Mouse (Mus musculus): ENCODE results near the gene Clcf1. TPM values are rescaled to one million over a fixed set of nuclear protein-coding genes. Genes with fewer than 3 reads are reported as not detected.

The Clcf1 gene
- polyA plus RNA-seq, 1 experiment from 2014 or later: 0.31 TPM

DNA sequence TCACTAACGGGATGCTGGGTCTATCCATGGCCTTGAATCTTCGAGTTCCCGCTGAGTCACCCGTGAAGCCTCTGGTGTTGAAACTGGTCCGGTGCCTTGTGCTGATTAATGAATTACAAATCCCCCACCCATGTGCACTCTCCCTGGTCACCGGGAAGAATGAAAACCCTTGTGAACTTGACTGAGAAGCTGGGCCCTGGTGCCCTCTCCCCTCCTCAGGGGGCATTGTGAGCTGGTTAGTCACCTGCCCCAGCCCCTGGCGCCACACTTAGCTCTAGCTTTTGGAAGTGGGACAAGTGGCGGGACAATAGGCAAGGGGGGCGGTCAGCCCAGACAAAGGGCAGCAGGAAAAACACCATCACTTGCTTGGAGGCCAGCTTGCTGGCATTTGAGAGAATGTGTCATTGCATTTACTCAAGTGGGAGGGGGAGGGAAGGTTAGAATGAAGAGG is 489 bp upstream of the Clcf1 start:
- Histone ChIP-seq H3K4me1 (ENCODE audit: control insufficient read depth, insufficient read depth, low read length) (peaks cover 25% of the 10 kb centered on the region), H3K9ac (ENCODE audit: low read length) (peak overlapping the region; percentile 70; the same call in 1 of the 2 replicates), H3K4me3 (ENCODE audit: low read depth, low read length) (no peak overlapping the region; the same call in 1 of the 2 replicates), H3K4me2 (peak overlapping the region; percentile 98; the same call in 1 of the 2 replicates), H3K36me3 (ENCODE audit: control insufficient read depth, insufficient read depth, low read length) (no peaks in the 10 kb centered on the region), H3K27me3 (ENCODE audit: control insufficient read depth, insufficient read depth, low read length) (peaks cover 48% of the 10 kb centered on the region), H3K9me3 (ENCODE audit: control insufficient read depth, low read length) (no peaks in the 10 kb centered on the region), H3K27ac (ENCODE audit: low read depth, low read length) (no peak overlapping the region)
- no peak for ATAC-seq (ENCODE audit: low FRiP score)
- DNase-seq (ENCODE audit: low spot score, missing footprints): peak; percentile 92
- WGBS: 4% methylated on average over 9 of the region's 9 CpGs

DNA sequence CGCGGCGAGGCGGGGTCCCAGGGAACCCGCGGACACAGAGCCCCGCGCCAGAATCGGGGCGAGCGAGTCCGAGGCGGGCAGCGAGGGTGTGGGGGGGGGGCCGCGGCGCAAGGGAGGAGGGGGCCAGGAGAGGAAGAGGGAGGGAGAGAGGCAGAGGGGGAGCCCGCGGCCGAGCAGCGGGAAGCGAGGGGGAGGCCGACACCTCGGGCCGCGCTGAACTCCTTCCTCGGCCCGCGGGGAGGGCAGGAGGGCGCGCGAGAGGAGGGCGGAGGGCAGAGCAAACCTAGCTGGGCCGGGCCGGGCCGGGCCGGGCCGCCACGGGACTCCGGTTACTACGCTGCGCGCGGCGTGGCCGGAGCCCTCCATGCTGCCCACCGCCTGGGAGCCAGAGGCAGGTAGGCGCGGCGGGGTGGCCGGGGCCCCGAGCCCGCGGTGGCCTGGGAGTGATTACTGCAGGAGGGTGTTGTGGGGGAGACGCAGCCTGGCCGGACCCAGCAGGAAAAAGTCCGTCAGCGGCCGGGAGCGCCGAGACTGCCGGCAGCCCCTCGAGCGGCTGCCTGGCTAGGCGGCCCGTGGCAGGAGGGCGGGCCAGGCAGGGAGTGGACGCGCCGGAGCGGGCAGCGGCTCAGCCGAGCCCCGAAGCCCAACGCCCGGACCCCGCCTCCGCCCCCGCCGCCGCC is 873 bp downstream of the Clcf1 start:
- DNase-seq (ENCODE audit: low spot score, missing footprints) (no peak), ATAC-seq (ENCODE audit: low FRiP score) (peak; percentile 42)
- no peaks in the 10 kb centered on the region for H3K36me3 ChIP-seq (ENCODE audit: control insufficient read depth, insufficient read depth, low read length)
- peaks cover 48% of the 10 kb centered on the region for H3K27me3 ChIP-seq (ENCODE audit: control insufficient read depth, insufficient read depth, low read length)
- H3K9ac ChIP-seq (ENCODE audit: low read length): peak overlapping the region; percentile 70
- H3K4me1 ChIP-seq (ENCODE audit: control insufficient read depth, insufficient read depth, low read length): peaks cover 25% of the 10 kb centered on the region
- H3K9me3 ChIP-seq (ENCODE audit: control insufficient read depth, low read length): no peaks in the 10 kb centered on the region
- peak overlapping the region; percentile 98 for H3K4me2 ChIP-seq
- H3K27ac ChIP-seq (ENCODE audit: low read depth, low read length): no peak overlapping the region
- peak overlapping the region; percentile 58 for H3K4me3 ChIP-seq (ENCODE audit: low read depth, low read length)
- WGBS: under 1% methylated on average over 58 of the region's 81 CpGs

- no peak for ATAC-seq (ENCODE audit: low FRiP score)
- Histone ChIP-seq H3K27ac (ENCODE audit: low read depth, low read length) (no peak overlapping the region), H3K9me3 (ENCODE audit: control insufficient read depth, low read length) (no peaks in the 10 kb centered on the region), H3K4me3 (ENCODE audit: low read depth, low read length) (peak overlapping the region; percentile 58), H3K4me1 (ENCODE audit: control insufficient read depth, insufficient read depth, low read length) (peaks cover 25% of the 10 kb centered on the region), H3K9ac (ENCODE audit: low read length) (peak overlapping the region; percentile 70), H3K4me2 (peak overlapping the region; percentile 98), H3K36me3 (ENCODE audit: control insufficient read depth, insufficient read depth, low read length) (no peaks in the 10 kb centered on the region), H3K27me3 (ENCODE audit: control insufficient read depth, insufficient read depth, low read length) (peaks cover 48% of the 10 kb centered on the region)
- WGBS: 3% methylated on average over 11 of the region's 21 CpGs
- peak; percentile 92 for DNase-seq (ENCODE audit: low spot score, missing footprints)
Measured at GRCm38 (mm10) chr19:4215451-4215840, 1.4 kb downstream of the Clcf1 start.

- peaks cover 25% of the 10 kb centered on the region for H3K4me1 ChIP-seq (ENCODE audit: control insufficient read depth, insufficient read depth, low read length)
- H3K36me3 ChIP-seq (ENCODE audit: control insufficient read depth, insufficient read depth, low read length): no peaks in the 10 kb centered on the region
- DNase-seq (ENCODE audit: low spot score, missing footprints) (peak; percentile 92), ATAC-seq (ENCODE audit: low FRiP score) (no peak)
- no peak overlapping the region for H3K9ac ChIP-seq (ENCODE audit: low read length)
- no peaks in the 10 kb centered on the region for H3K9me3 ChIP-seq (ENCODE audit: control insufficient read depth, low read length)
- 25% methylated on average over 14 of the region's 14 CpGs for WGBS
- no peak overlapping the region for H3K27ac ChIP-seq (ENCODE audit: low read depth, low read length)
- H3K4me3 ChIP-seq (ENCODE audit: low read depth, low read length): no peak overlapping the region
- 0 out of 2 replicates have a peak overlapping the region, but pooled peaks have one; percentile 10 for H3K4me2 ChIP-seq
- peaks cover 48% of the 10 kb centered on the region for H3K27me3 ChIP-seq (ENCODE audit: control insufficient read depth, insufficient read depth, low read length)
Measured at GRCm38 (mm10) chr19:4216041-4216685, 2.1 kb downstream of the Clcf1 start.

DNA sequence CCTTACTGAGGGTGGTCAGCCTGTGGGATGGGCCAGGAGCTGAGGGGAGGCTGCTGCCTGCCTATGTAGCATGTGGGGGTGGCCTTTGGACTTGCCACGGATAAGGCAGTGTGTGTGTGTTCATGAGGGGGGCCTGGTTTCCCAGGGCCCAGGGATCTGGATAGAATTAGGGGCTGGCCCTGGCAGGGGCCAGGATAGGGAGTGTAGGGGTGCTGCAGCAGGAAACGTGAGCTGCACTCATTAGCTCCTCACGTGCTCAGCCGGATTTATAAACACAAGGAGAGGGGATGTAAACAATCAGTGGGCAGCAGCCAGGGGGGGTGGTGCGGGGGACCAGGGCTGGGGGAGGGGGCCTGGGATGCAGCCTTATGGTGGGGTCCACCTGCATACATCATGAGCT is 3.1 kb downstream of the Clcf1 start:
- Histone ChIP-seq H3K4me1 (ENCODE audit: control insufficient read depth, insufficient read depth, low read length) (peaks cover 25% of the 10 kb centered on the region), H3K4me2 (no peak overlapping the region), H3K9me3 (ENCODE audit: control insufficient read depth, low read length) (no peaks in the 10 kb centered on the region), H3K36me3 (ENCODE audit: control insufficient read depth, insufficient read depth, low read length) (no peaks in the 10 kb centered on the region), H3K9ac (ENCODE audit: low read length) (no peak overlapping the region), H3K27me3 (ENCODE audit: control insufficient read depth, insufficient read depth, low read length) (peaks cover 46% of the 10 kb centered on the region), H3K4me3 (ENCODE audit: low read depth, low read length) (no peak overlapping the region), H3K27ac (ENCODE audit: low read depth, low read length) (no peak overlapping the region)
- WGBS: 7% methylated on average over 5 of the region's 5 CpGs
- no peak for ATAC-seq (ENCODE audit: low FRiP score)
- no peak for DNase-seq (ENCODE audit: low spot score, missing footprints)

DNA sequence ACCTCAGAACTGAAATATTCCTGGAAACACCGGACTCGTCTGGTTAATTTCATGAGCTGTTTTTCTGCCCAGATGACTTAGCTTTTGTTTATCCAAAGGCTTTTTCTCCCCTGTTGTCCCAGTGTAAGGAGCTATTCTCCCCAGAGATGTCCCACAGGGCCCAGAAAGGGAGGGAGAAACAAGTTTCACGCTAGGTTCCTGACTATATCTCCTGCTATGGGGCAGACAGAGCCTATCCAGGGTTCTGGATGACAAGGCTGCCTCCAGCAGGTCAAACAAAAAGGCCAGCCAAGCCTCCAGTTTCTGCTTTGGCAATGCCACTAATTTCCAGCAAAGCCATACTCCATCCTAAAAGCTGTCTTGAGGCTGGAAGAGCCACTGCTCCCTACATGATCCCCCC is 3.8 kb downstream of the Clcf1 start:
- H3K4me3 ChIP-seq (ENCODE audit: low read depth, low read length): no peak overlapping the region
- ATAC-seq (ENCODE audit: low FRiP score) (no peak), DNase-seq (ENCODE audit: low spot score, missing footprints) (peak; percentile 57)
- peaks cover 22% of the 10 kb centered on the region for H3K4me1 ChIP-seq (ENCODE audit: control insufficient read depth, insufficient read depth, low read length)
- no peak overlapping the region for H3K4me2 ChIP-seq
- WGBS: 49% methylated on average over 3 of the region's 3 CpGs
- H3K9me3 ChIP-seq (ENCODE audit: control insufficient read depth, low read length): no peaks in the 10 kb centered on the region
- H3K27ac ChIP-seq (ENCODE audit: low read depth, low read length): no peak overlapping the region
- H3K9ac ChIP-seq (ENCODE audit: low read length): no peak overlapping the region
- no peaks in the 10 kb centered on the region for H3K36me3 ChIP-seq (ENCODE audit: control insufficient read depth, insufficient read depth, low read length)
- H3K27me3 ChIP-seq (ENCODE audit: control insufficient read depth, insufficient read depth, low read length): peaks cover 41% of the 10 kb centered on the region

- H3K4me1 ChIP-seq (ENCODE audit: control insufficient read depth, insufficient read depth, low read length): peaks cover 20% of the 10 kb centered on the region
- H3K9ac ChIP-seq (ENCODE audit: low read length): no peak overlapping the region
- WGBS: 92% methylated on average over 11 of the region's 11 CpGs
- H3K9me3 ChIP-seq (ENCODE audit: control insufficient read depth, low read length): no peaks in the 10 kb centered on the region
- H3K4me3 ChIP-seq (ENCODE audit: low read depth, low read length): no peak overlapping the region
- no peak overlapping the region for H3K27ac ChIP-seq (ENCODE audit: low read depth, low read length)
- DNase-seq (ENCODE audit: low spot score, missing footprints) (no peak), ATAC-seq (ENCODE audit: low FRiP score) (no peak)
- H3K36me3 ChIP-seq (ENCODE audit: control insufficient read depth, insufficient read depth, low read length): no peaks in the 10 kb centered on the region
- peaks cover 37% of the 10 kb centered on the region for H3K27me3 ChIP-seq (ENCODE audit: control insufficient read depth, insufficient read depth, low read length)
- H3K4me2 ChIP-seq: no peak overlapping the region
Measured at GRCm38 (mm10) chr19:4218293-4218692, 4.3 kb downstream of the Clcf1 start.

- H3K9me3 ChIP-seq (ENCODE audit: control insufficient read depth, low read length): no peaks in the 10 kb centered on the region
- no peak overlapping the region for H3K9ac ChIP-seq (ENCODE audit: low read length)
- peaks cover 16% of the 10 kb centered on the region for H3K4me1 ChIP-seq (ENCODE audit: control insufficient read depth, insufficient read depth, low read length)
- 81% methylated on average over 1 of the region's 1 CpGs for WGBS
- H3K4me2 ChIP-seq: no peak overlapping the region
- no peak overlapping the region for H3K4me3 ChIP-seq (ENCODE audit: low read depth, low read length)
- ATAC-seq (ENCODE audit: low FRiP score): no peak
- H3K27me3 ChIP-seq (ENCODE audit: control insufficient read depth, insufficient read depth, low read length): peaks cover 32% of the 10 kb centered on the region
- H3K36me3 ChIP-seq (ENCODE audit: control insufficient read depth, insufficient read depth, low read length): no peaks in the 10 kb centered on the region
- no peak overlapping the region for H3K27ac ChIP-seq (ENCODE audit: low read depth, low read length)
- no peak for DNase-seq (ENCODE audit: low spot score, missing footprints)
Measured at GRCm38 (mm10) chr19:4218784-4219183, 4.7 kb downstream of the Clcf1 start.

DNA sequence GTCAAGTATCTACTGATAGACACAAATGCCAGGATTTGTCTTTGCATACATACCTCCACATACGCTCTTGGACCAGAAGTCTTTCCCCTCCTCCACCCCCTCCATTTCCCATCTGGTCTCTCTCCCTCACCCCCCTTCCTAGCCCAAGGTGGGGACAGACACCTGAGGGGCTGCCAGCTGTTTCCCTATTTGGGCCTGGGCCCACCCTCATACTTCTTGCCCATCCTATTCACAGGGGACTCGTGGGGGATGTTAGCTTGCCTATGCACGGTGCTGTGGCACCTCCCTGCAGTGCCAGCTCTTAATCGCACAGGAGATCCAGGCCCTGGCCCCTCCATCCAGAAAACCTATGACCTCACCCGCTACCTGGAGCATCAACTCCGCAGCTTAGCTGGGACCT is 5.9 kb downstream of the Clcf1 start:
- H3K4me1 ChIP-seq (ENCODE audit: control insufficient read depth, insufficient read depth, low read length): peaks cover 4% of the 10 kb centered on the region
- H3K9me3 ChIP-seq (ENCODE audit: control insufficient read depth, low read length): no peaks in the 10 kb centered on the region
- H3K27me3 ChIP-seq (ENCODE audit: control insufficient read depth, insufficient read depth, low read length): peaks cover 21% of the 10 kb centered on the region
- WGBS: 80% methylated on average over 6 of the region's 6 CpGs
- no peak overlapping the region for H3K27ac ChIP-seq (ENCODE audit: low read depth, low read length)
- H3K4me3 ChIP-seq (ENCODE audit: low read depth, low read length): no peak overlapping the region
- no peak for DNase-seq (ENCODE audit: low spot score, missing footprints)
- H3K4me2 ChIP-seq: no peak overlapping the region
- no peak for ATAC-seq (ENCODE audit: low FRiP score)
- no peaks in the 10 kb centered on the region for H3K36me3 ChIP-seq (ENCODE audit: control insufficient read depth, insufficient read depth, low read length)
- no peak overlapping the region for H3K9ac ChIP-seq (ENCODE audit: low read length)

All from midbrain, embryonic 11.5 days (tissue).